Mouse (Mus musculus) heart, postnatal 0 days (tissue): ENCODE data around the gene Syce1.

Source experiments
- CTCF ChIP-seq: IDR thresholded peaks from 2 replicates; pipeline ENCODE4 v1.5.1; 2016; ENCODE audit warnings: antibody characterized with exemption, control low read depth, low read depth
- EP300 ChIP-seq: IDR thresholded peaks from 2 replicates; pipeline ENCODE4 v1.6.1; 2016; ENCODE audit warnings: antibody characterized with exemption, low read depth

GRCm38 (mm10) chr7:140788053-140788435, 392 bp upstream of the Syce1 start:
- TF ChIP-seq CTCF, result no peak
- TF ChIP-seq EP300, result no peak
